Mouse (Mus musculus) embryonic facial prominence, embryonic 13.5 days (tissue): ENCODE results near the gene Litaf. TPM values are rescaled to one million over a fixed set of nuclear protein-coding genes. Genes with fewer than 3 reads are reported as not detected.
"Not testable (repeated sequence)": the region's sequence is repeated elsewhere in the genome, so short reads cannot be mapped to it uniquely, and the experiment has no call there.

Experiments used
- ATAC-seq: fragments of 200-750 bp; cut with Nextera tagmentation; 2 replicates; pipeline ENCODE4 v1.8.0; 2017; ENCODE audit warnings: low read depth; ENCODE audit not compliant: insufficient number of reproducible peaks, insufficient read depth, low FRiP score, low TSS enrichment
- H3K27ac ChIP-seq: fragments of 300-500 bp; sonication (generic); 2 replicates; pipeline ENCODE4 v1.5.1; 2015; ENCODE audit warnings: moderate library complexity, mild to moderate bottlenecking, inconsistent platforms
- H3K27me3 ChIP-seq: fragments of 300-500 bp; sonication (generic); 2 replicates; pipeline ENCODE4 v1.6.1; 2015; ENCODE audit warnings: mild to moderate bottlenecking, inconsistent platforms
- H3K36me3 ChIP-seq: fragments of 300-500 bp; sonication (generic); 2 replicates; pipeline ENCODE4 v1.6.1; 2015; ENCODE audit warnings: mild to moderate bottlenecking, inconsistent platforms
- H3K4me1 ChIP-seq: fragments of 300-500 bp; sonication (generic); 2 replicates; pipeline ENCODE4 v1.6.1; 2015; ENCODE audit warnings: inconsistent platforms
- H3K4me2 ChIP-seq: fragments of 300-500 bp; sonication (generic); 2 replicates; pipeline ENCODE4 v1.6.1; 2015; ENCODE audit warnings: moderate library complexity, mild to moderate bottlenecking, inconsistent platforms
- H3K4me3 ChIP-seq: fragments of 300-500 bp; sonication (generic); 2 replicates; pipeline ENCODE4 v1.5.1; 2015; ENCODE audit warnings: mild to moderate bottlenecking, inconsistent platforms
- H3K9ac ChIP-seq: fragments of 300-500 bp; sonication (generic); 2 replicates; pipeline ENCODE4 v1.6.1; 2015; ENCODE audit warnings: mild to moderate bottlenecking, inconsistent platforms
- H3K9me3 ChIP-seq: fragments of 300-500 bp; sonication (generic); 2 replicates; pipeline ENCODE4 v1.6.1; 2016; ENCODE audit warnings: inconsistent platforms
- WGBS: fragments of 180-500 bp; shearing (Covaris S2); methylation state at CpG from one replicate; pipeline ENCODE4 v1.1.7; 2015; ENCODE audit warnings: mixed read lengths; 5-methylcytosine and 5-hydroxymethylcytosine counted together
- polyA plus RNA-seq: library from polyadenylated mRNA; unstranded; fragments of >200 nt; fragmentation: Nextera tagmentation; extraction: Ambion mirVana; gene quantifications from 2 replicates; pipeline ENCODE4 v1.2.1, GENCODE M21; 2015

Litaf gene
- polyA plus RNA-seq, 1 experiment from 2014 or later: 111 TPM

DNA sequence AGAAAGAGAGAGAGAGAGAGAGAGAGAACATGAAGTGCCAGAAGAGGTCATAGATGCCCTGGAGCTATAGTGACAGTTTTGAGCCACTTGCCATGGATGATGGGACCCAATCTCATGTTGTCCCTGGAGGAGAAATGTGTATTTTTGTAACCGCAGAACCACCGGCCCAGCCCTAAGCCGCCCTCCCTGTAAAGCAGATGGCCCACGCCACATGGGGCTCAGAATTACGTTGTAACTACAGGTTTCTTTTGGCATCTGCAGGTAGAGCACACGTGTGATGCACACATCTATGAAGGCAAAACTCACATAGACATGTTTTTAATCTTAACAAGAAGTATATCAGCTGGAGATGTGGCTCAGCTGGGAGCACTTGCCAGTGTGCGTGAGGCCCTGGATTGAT lies 98.2 kb downstream of the Litaf start:
- Histone ChIP-seq H3K4me2 (no peak overlapping the region), H3K4me3 (no peak overlapping the region), H3K9ac (no peak overlapping the region), H3K4me1 (peaks cover 18% of the 10 kb centered on the region), H3K27ac (no peak overlapping the region), H3K36me3 (peaks cover 45% of the 10 kb centered on the region), H3K27me3 (no peaks in the 10 kb centered on the region), H3K9me3 (no peaks in the 10 kb centered on the region)
- ATAC-seq: no peak
- WGBS: 86% methylated on average over 7 of the region's 7 CpGs

DNA sequence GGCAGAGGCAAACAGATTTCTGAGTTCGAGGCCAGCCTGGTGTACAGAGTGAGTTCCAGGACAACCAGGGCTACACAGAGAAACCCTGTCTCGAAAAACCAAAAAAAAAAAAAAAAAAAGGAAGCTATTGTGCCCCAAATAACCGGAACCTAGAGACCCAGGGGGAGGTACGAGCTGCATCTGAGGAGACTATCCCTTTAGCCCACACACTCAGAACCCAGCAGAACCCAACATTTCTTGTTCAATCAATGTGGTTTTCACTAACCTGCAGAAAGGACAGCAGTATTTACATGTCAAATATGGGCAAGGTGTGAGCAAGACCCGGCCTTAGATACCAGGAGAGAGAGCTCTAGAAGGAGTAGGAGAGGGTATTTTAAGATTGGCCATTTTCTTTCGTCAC lies 98.9 kb downstream of the Litaf start:
- Histone ChIP-seq H3K9me3 (no peaks in the 10 kb centered on the region), H3K36me3 (peaks cover 48% of the 10 kb centered on the region), H3K27me3 (no peaks in the 10 kb centered on the region), H3K9ac (no peak overlapping the region), H3K4me3 (no peak overlapping the region), H3K4me1 (peaks cover 15% of the 10 kb centered on the region), H3K4me2 (no peak overlapping the region), H3K27ac (no peak overlapping the region)
- ATAC-seq: no peak
- WGBS: 68% methylated on average over 6 of the region's 6 CpGs

DNA sequence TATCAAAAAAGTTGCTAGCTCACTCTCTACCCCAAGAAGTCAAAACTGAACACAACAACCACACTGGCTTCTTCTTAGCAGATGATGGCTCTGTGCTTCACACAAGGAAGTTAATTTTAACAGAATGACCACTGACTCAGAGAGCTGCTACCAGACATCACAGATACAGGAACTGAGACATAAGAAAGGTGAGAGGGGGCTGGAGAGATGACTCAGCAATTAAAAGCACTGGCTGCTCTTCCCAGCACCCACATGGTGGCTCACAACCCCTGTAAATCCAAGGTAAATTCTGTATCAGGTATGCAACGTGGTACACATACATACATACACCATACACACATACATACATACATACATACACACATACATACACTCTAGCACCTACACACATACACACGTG lies 100.9 kb downstream of the Litaf start:
- H3K36me3 ChIP-seq: peaks cover 61% of the 10 kb centered on the region
- ATAC-seq: no peak
- H3K27ac ChIP-seq: no peak overlapping the region
- 88% methylated on average over 2 of the region's 2 CpGs for WGBS
- H3K27me3 ChIP-seq: no peaks in the 10 kb centered on the region
- H3K9ac ChIP-seq: no peak overlapping the region
- peaks cover 19% of the 10 kb centered on the region for H3K4me1 ChIP-seq
- H3K9me3 ChIP-seq: no peaks in the 10 kb centered on the region
- H3K4me2 ChIP-seq: no peak overlapping the region
- no peak overlapping the region for H3K4me3 ChIP-seq

DNA sequence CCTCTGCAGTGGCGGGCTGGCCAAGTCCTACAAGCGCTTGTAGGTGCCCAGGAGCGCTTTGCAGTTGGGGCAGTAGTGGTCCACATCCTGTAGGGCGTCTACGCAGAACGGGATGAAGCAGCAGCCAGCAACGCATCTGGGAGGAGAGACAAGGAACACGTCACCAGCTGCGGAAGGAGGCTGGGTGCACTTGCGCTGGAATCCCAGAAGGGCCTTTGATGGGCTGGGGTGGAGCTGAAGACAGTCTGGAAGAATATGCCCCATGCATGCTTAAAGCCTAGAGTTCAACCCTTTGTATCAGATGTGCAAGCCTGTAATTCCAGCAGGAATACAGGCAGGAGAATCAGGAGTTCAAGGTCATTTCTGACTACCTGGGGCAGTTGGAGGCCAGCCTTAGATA lies 105.0 kb downstream of the Litaf start:
- H3K9me3 ChIP-seq: no peaks in the 10 kb centered on the region
- peaks cover 69% of the 10 kb centered on the region for H3K36me3 ChIP-seq
- no peak overlapping the region for H3K4me3 ChIP-seq
- H3K27ac ChIP-seq: peak overlapping the region; percentile 44; the same call in 1 of the 2 replicates
- ATAC-seq: no peak
- H3K9ac ChIP-seq: no peak overlapping the region
- H3K4me2 ChIP-seq: no peak overlapping the region
- 93% methylated on average over 10 of the region's 10 CpGs for WGBS
- H3K27me3 ChIP-seq: no peaks in the 10 kb centered on the region
- H3K4me1 ChIP-seq: peaks cover 39% of the 10 kb centered on the region

DNA sequence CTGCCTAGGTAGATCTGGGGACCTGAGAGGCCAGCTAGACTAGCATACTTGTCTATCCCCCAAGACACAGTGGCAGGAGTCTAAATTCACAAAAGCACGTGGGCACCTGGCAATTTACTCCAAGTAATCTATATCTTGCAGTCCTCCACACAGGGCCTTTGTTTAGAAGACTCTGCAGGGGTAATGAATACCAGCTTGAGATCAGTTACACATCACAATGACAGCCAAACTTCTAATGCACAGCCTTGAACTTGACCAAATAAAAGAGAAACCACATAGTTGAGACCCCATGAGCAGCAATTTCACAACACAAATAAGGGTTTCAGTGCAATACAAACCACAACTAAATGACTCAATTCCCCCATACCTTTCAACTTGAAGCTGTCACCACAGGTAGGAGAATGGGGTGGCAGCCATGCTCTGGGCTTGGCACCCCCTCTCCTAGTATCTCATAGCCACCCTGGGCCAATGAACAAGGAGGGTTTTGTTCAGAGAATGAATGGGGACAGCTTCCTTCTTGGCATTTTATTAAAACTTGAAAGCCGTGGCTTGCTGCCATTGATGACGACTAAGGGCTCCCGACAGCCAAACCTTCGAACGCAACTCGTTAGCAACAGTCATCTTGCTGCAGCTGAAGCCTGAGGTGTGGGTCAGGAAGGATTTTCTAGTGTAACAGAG lies 107.1 kb downstream of the Litaf start:
- peaks cover 57% of the 10 kb centered on the region for H3K36me3 ChIP-seq

DNA sequence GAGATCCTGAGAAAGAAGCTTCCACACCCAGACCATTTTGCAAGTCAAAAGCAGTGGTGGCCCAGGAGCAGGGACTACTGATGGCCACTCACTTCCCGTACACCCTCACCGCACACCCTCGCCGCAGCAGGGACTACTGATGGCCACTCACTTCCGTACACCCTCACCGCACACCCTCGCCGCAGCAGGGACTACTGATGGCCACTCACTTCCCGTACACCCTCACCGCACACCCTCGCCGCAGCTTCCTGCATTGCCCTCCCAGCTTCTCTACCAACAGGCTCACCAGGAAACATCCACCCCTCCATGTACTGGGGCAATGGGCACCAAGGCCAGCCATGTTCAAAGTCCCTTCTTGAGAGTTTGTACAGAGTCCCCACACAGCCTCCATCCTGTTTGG lies 107.7 kb downstream of the Litaf start:
- not testable (repeated sequence) for H3K9me3 ChIP-seq, H3K9ac ChIP-seq, H3K4me3 ChIP-seq, ATAC-seq, H3K27me3 ChIP-seq, H3K4me2 ChIP-seq
- 93% methylated on average over 12 of the region's 12 CpGs for WGBS
- Histone ChIP-seq H3K27ac (peak overlapping the region; percentile 64; the same call in 1 of the 2 replicates), H3K4me1 (peaks cover 45% of the 10 kb centered on the region), H3K36me3 (peaks cover 52% of the 10 kb centered on the region)

More for the DNA sequence above, 107.1 kb downstream of the Litaf start:
- Histone ChIP-seq H3K27ac (peak overlapping the region; percentile 64; the same call in 1 of the 2 replicates), H3K9me3 (no peaks in the 10 kb centered on the region), H3K27me3 (no peaks in the 10 kb centered on the region), H3K9ac (no peak overlapping the region), H3K4me1 (peaks cover 45% of the 10 kb centered on the region), H3K4me3 (no peak overlapping the region), H3K4me2 (no peak overlapping the region)
- WGBS: 45% methylated on average over 7 of the region's 7 CpGs
- ATAC-seq: peak; percentile 64

DNA sequence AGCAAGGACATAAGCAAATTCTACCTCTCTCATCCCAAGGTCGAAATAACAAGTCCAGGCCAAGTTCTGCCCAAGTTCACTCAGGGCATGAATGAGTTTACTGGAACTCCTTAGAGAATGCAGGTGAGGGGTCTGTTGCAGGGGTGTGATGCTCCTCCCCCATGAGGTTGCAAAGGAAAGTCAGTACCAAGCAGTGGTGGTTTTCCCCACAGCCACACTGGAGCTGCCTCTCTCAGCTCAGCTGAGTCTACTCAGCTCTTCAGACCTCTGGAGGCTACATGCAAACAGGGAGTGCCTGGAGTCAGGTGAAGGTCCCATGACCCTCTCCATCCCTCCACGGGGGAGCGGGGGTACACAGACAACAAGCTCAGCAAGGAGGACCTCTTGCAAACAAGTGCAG lies 108.2 kb downstream of the Litaf start:
- Histone ChIP-seq H3K36me3 (peaks cover 47% of the 10 kb centered on the region), H3K4me1 (peaks cover 45% of the 10 kb centered on the region), H3K4me2 (no peak overlapping the region), H3K27me3 (no peaks in the 10 kb centered on the region), H3K9me3 (no peaks in the 10 kb centered on the region), H3K4me3 (no peak overlapping the region), H3K27ac (peak overlapping the region; percentile 64; the same call in 1 of the 2 replicates), H3K9ac (no peak overlapping the region)
- no peak for ATAC-seq
- WGBS: 74% methylated on average over 3 of the region's 3 CpGs

DNA sequence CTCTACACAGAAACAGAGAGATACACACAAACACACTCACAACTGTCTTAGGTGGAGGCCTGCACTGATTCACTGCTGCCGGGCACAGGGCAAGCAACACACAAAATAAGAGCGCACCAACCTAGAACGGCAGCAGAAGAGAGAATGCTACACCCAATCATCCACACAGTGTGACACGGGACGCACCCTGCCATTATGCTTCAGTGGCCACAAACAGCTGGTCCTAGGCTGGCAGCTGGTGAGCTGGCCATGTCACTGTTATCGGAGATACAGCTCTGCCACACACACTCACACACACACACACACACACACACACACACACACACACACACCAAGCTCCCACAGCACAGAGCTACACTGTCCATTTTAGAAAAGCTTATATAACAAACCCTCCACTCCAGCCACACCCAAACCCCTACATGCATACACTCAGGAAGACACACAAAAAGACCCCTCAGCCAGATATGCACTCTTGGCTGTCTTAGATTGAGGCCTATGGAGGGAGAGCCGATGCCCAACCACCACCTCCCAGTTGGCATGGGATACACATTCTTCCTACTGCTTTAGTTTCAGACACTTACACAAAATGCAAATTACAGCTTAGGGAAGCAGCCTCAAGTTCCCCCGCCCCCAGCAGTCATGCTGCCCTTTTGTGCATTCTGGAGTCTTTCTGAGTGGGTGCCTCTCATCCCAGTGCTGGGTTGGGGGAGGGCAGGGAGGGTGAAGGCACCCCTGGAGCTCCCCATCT lies 108.8 kb downstream of the Litaf start:
- whole genome bisulfite sequencing: 78% methylated on average over 8 of the region's 8 CpGs
- H3K9me3 ChIP-seq: no peaks in the 10 kb centered on the region
- peaks cover 45% of the 10 kb centered on the region for H3K4me1 ChIP-seq
- peak overlapping the region; percentile 64; the same call in 1 of the 2 replicates for H3K27ac ChIP-seq
- peak; percentile 50; the same call in 1 of the 2 replicates for ATAC-seq
- no peak overlapping the region for H3K4me2 ChIP-seq
- H3K27me3 ChIP-seq: no peaks in the 10 kb centered on the region
- H3K36me3 ChIP-seq: peaks cover 40% of the 10 kb centered on the region
- H3K4me3 ChIP-seq: no peak overlapping the region
- no peak overlapping the region for H3K9ac ChIP-seq

DNA sequence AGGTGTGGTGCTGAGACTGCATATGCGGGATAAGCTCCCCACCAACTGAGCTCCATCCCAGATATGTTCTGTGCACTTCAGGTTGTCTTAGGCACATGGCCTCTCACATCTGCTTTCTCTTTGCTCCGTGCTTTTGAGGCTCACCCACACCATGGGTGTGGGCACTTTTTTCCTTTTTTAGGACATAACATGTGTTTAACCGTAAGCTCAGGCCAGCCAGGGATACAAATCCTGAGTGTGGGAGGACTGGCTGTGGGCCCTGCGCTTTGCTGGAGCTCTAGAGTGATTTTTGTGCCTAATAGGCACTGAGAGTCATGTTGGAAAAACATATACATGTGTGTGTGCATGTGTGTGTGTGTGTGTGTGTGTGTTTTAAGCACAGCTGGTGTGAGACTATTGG lies 110.9 kb downstream of the Litaf start:
- Histone ChIP-seq H3K36me3 (peaks cover 21% of the 10 kb centered on the region), H3K4me2 (no peak overlapping the region), H3K4me3 (no peak overlapping the region), H3K9me3 (no peaks in the 10 kb centered on the region), H3K4me1 (peaks cover 41% of the 10 kb centered on the region), H3K27ac (peak overlapping the region; percentile 44; the same call in 1 of the 2 replicates), H3K9ac (no peak overlapping the region), H3K27me3 (no peaks in the 10 kb centered on the region)
- 66% methylated on average over 4 of the region's 4 CpGs for WGBS
- no peak for ATAC-seq

DNA sequence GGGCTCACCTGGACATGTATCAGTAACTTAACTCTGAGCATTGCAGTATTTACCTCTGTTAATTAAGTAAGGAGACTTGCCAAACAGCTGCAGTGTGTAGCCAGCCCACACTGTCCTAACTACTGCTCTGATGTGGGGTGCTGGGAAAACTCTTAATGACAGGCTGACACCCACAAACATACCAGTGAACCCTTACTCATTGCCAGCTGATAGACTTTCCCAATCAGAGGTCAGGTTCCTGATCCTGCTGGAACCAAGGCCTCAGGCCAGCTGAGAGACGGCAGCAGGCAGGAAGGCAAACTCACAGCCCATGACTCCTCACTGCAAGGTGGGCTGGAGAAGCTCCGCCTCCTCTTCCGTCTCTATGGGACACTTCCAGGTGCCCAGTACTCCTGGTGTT lies 113.1 kb downstream of the Litaf start:
- WGBS: 79% methylated on average over 3 of the region's 3 CpGs
- H3K4me2 ChIP-seq: no peak overlapping the region
- no peak for ATAC-seq
- H3K27ac ChIP-seq: no peak overlapping the region
- H3K27me3 ChIP-seq: no peaks in the 10 kb centered on the region
- peaks cover 11% of the 10 kb centered on the region; the same call in 1 of the 2 replicates for H3K36me3 ChIP-seq
- peaks cover 21% of the 10 kb centered on the region for H3K4me1 ChIP-seq
- no peaks in the 10 kb centered on the region for H3K9me3 ChIP-seq
- H3K9ac ChIP-seq: no peak overlapping the region
- no peak overlapping the region for H3K4me3 ChIP-seq

DNA sequence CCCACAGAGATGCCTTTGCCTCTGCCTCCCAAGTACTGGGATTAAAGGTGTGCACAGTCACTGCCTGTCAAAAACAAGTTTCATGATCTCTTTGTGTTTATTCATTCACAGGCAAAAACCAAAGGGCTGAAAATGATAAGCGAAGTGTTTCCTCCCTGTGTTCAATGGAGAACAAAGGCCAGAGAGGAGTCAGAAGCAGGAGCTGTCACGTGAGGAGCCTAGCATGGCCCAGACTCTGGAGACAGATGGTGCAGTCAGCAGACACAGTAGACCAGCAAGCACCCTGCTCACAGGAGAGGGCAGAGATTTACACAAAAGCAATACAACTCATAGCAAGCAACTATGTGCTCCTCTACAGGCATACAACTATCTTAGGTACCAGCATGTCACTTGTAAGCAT lies 113.9 kb downstream of the Litaf start:
- H3K27ac ChIP-seq: no peak overlapping the region
- H3K9me3 ChIP-seq: no peaks in the 10 kb centered on the region
- H3K9ac ChIP-seq: no peak overlapping the region
- H3K27me3 ChIP-seq: no peaks in the 10 kb centered on the region
- no peak for ATAC-seq
- no peak overlapping the region for H3K4me2 ChIP-seq
- H3K4me1 ChIP-seq: peaks cover 13% of the 10 kb centered on the region
- WGBS: 83% methylated on average over 2 of the region's 2 CpGs
- no peak overlapping the region for H3K4me3 ChIP-seq
- H3K36me3 ChIP-seq: peaks cover 8% of the 10 kb centered on the region; the same call in 1 of the 2 replicates

DNA sequence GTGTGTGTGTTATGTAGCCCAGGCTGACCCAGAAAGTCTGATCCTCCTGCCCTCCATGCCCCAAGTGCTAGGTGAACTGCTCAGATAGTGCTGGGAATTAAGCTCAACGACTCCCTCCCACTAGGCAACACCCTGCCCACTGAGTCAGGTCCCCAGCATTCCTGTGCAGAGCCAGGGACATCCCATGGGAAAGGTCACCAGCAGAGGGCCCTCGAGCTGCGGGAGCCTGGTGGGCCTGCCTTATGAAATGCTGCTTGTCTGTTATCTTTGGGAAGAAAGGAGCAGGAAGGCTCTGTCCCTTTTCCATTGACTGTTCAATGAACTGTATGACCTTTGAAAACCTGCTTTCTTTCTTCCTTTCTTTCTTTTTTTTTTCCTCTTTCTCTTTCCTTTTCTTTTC lies 114.4 kb downstream of the Litaf start:
- no peak overlapping the region for H3K27ac ChIP-seq
- H3K4me1 ChIP-seq: peaks cover 8% of the 10 kb centered on the region
- 9% methylated on average over 3 of the region's 3 CpGs for WGBS

More for the DNA sequence above, 114.4 kb downstream of the Litaf start:
- peaks cover 8% of the 10 kb centered on the region; the same call in 1 of the 2 replicates for H3K36me3 ChIP-seq
- no peak overlapping the region for H3K4me3 ChIP-seq
- H3K9me3 ChIP-seq: no peaks in the 10 kb centered on the region
- H3K27me3 ChIP-seq: no peaks in the 10 kb centered on the region
- no peak for ATAC-seq
- no peak overlapping the region for H3K4me2 ChIP-seq
- H3K9ac ChIP-seq: no peak overlapping the region
